Mouse (Mus musculus) ES-E14 (cell line): ENCODE measurements around the gene Cand1. TPM values are rescaled to one million over a fixed set of nuclear protein-coding genes. Genes with fewer than 3 reads are reported as not detected.

Experiments used
- DNase-seq: peaks from one replicate; pipeline ENCODE4 v3.0.0-alpha.2; 2013; ENCODE audit warnings: low read depth, low spot score
- H3K27ac ChIP-seq: 2 replicates; pipeline ENCODE4 v1.5.1; 2012; ENCODE audit warnings: low read depth, mild to moderate bottlenecking, low read length, moderate library complexity, mixed read lengths; ENCODE audit not compliant: poor library complexity, insufficient read depth, severe bottlenecking
- H3K36me3 ChIP-seq: 2 replicates; pipeline ENCODE4 v1.6.1; 2012; ENCODE audit warnings: mild to moderate bottlenecking, low read length, moderate library complexity, mixed read lengths; ENCODE audit not compliant: control insufficient read depth, poor library complexity, insufficient read depth, severe bottlenecking
- H3K4me1 ChIP-seq, 2 experiments: fragments of 150-350 bp in 1 of 2; sonication (generic) in 1 of 2; 2 replicates each; pipeline ENCODE4 v1.6.1; 2012; ENCODE audit warnings: low read length in 2 of 2, mild to moderate bottlenecking in 1 of 2, mixed read lengths in 1 of 2; ENCODE audit not compliant: control insufficient read depth in 2 of 2, insufficient read depth in 2 of 2, poor library complexity in 1 of 2
- H3K4me3 ChIP-seq, 2 experiments: fragments of 150-350 bp in 1 of 2; sonication (generic) in 1 of 2; 2 replicates each; pipeline ENCODE4 v1.5.1; 2012; ENCODE audit warnings: low read length in 2 of 2, low read depth in 1 of 2, mild to moderate bottlenecking in 1 of 2, mixed read lengths in 1 of 2; ENCODE audit not compliant: insufficient read depth in 1 of 2, poor library complexity in 1 of 2, severe bottlenecking in 1 of 2
- H3K9ac ChIP-seq: 2 replicates; pipeline ENCODE4 v1.6.1; 2012; ENCODE audit warnings: low read depth, mild to moderate bottlenecking, low read length, mixed read lengths; ENCODE audit not compliant: poor library complexity, insufficient read depth, severe bottlenecking
- H3K9me3 ChIP-seq: fragments of 150-350 bp; sonication (generic); 2 replicates; pipeline ENCODE4 v1.6.1; 2012; ENCODE audit warnings: low read depth, mild to moderate bottlenecking, low read length; ENCODE audit not compliant: control insufficient read depth, insufficient read depth
- CHD2 ChIP-seq: IDR thresholded peaks from 2 replicates; pipeline ENCODE4 v1.6.1; 2014; ENCODE audit warnings: mild to moderate bottlenecking, low read depth, low read length, inconsistent platforms
- HCFC1 ChIP-seq: IDR thresholded peaks from 2 replicates; pipeline ENCODE4 v1.6.1; 2012; ENCODE audit warnings: low read length, inconsistent platforms, borderline replicate concordance; ENCODE audit not compliant: insufficient read depth
- MAFK ChIP-seq: IDR thresholded peaks from 2 replicates; pipeline ENCODE4 v1.6.1; 2014; ENCODE audit warnings: mild to moderate bottlenecking, low read depth, low read length, inconsistent platforms; ENCODE audit not compliant: insufficient read depth
- ZC3H11A ChIP-seq: IDR thresholded peaks from 2 replicates; pipeline ENCODE4 v1.6.1; 2012; ENCODE audit warnings: low read depth, mild to moderate bottlenecking, inconsistent platforms, low read length, borderline replicate concordance
- ZNF384 ChIP-seq: IDR thresholded peaks from 2 replicates; pipeline ENCODE4 v1.6.1; 2012; ENCODE audit warnings: low read depth, low read length, inconsistent platforms
- in situ Hi-C, 2 experiments: fragments of 600-800 bp; cut with MboI; formaldehyde crosslinking; loops; one replicate each; pipeline ENCODE4 v1.15.1; 2025; ENCODE audit warnings: low sequenced_read_pairs in 2 of 2, inconsistent platforms in 1 of 2; ENCODE audit not compliant: unreplicated experiment in 2 of 2
- total RNA-seq: library from RNA; depleted of rRNA; stranded (reverse); fragments of 300-350 nt; gene quantifications from 2 replicates; pipeline ENCODE4 v1.2.3, GENCODE M21; 2012

Cand1 gene
- total RNA-seq, 1 experiment: 122 TPM

GRCm38 (mm10) chr10:119199864-119200263 is 40.0 kb downstream of the Cand1 start:
- Histone ChIP-seq H3K4me1 (peaks cover 0 to 2% of the 10 kb centered on the region in 2 experiments; a peak in 1 of 4 replicates), H3K36me3 (peaks cover 17% of the 10 kb centered on the region), H3K9me3 (no peaks in the 10 kb centered on the region), H3K9ac (no peak overlapping the region), H3K4me3 (no peak overlapping the region), H3K27ac (no peak overlapping the region)
- no peak for DNase-seq
- TF ChIP-seq ZC3H11A (no peak), CHD2 (no peak), MAFK (no peak), HCFC1 (no peak), ZNF384 (no peak)
- in situ Hi-C loops: no loop called here

DNA sequence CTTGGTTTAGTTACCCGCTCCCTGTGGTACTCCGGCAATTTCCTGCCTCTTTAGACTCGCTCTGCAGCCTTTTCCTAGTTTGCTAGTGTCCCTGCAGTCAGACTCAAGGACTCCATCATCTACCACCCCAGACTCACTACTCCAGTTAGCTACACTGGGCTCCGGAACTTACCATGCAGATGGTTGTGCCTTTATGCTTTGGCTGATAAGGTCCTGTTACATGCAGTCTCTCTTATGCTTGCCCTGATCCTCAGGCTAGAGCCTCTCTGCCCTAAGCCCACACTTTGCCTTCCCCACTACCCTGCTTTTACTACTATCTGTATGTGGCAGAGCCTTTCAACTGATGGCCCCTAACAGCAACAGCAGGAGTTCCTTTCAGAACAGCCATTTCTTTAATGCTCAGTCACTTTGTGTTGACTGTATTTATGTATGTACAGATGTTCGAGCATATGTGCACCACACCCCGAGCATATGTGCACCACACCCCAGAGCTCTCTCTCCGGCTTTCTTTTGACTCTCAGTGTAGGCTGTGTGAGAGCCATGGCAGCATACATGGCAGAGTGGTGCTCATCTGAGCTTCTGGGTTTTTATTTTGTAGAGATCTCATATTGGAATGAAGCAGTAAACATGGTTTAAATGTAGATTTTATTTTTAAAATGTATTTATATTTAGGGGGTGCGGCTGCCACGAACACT is 41.5 kb downstream of the Cand1 start:
- Histone ChIP-seq H3K9ac (no peak overlapping the region), H3K9me3 (no peaks in the 10 kb centered on the region), H3K4me1 (peaks cover 0 to 2% of the 10 kb centered on the region in 2 experiments; a peak in 1 of 4 replicates), H3K27ac (no peak overlapping the region), H3K4me3 (no peak overlapping the region), H3K36me3 (peaks cover 11% of the 10 kb centered on the region)
- no peak for DNase-seq
- TF ChIP-seq MAFK (no peak), CHD2 (no peak), ZNF384 (no peak), HCFC1 (no peak), ZC3H11A (no peak)
- in situ Hi-C loops: no loop called here

DNA sequence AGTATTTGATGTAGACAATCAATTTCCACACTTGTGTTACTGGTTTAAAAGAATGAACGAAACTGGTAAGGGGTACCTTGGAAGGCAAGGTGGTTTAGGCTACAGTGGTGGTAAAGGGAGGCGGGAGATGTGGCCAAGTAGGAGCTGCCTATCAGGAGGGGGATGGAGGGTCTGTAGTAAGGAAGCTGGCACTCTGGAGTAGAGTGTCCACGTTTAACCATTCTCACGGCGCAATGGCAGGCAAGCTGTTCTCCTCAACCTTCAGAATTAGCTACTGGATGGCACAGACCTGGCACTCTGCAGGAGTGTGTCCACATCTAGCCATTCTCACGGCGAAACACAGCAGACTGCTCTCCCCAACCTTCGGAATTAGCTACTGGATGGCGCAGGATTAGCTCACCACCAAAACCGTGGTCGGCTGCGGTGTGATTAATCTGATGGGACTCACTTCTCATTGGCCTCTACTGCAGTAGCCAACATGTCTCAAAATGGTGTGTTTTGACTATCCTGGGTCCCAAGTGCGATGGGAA is 42.2 kb downstream of the Cand1 start:
- H3K4me1 ChIP-seq: peaks cover 0 to 2% of the 10 kb centered on the region in 2 experiments; a peak in 1 of 4 replicates
- H3K9ac ChIP-seq: no peak overlapping the region
- H3K4me3 ChIP-seq: no peak overlapping the region
- in situ Hi-C loops: no loop called here
- TF ChIP-seq MAFK (no peak), CHD2 (no peak), HCFC1 (no peak), ZNF384 (no peak), ZC3H11A (no peak)
- H3K27ac ChIP-seq: no peak overlapping the region
- peaks cover 7% of the 10 kb centered on the region for H3K36me3 ChIP-seq
- H3K9me3 ChIP-seq: no peaks in the 10 kb centered on the region
- no peak for DNase-seq

DNA sequence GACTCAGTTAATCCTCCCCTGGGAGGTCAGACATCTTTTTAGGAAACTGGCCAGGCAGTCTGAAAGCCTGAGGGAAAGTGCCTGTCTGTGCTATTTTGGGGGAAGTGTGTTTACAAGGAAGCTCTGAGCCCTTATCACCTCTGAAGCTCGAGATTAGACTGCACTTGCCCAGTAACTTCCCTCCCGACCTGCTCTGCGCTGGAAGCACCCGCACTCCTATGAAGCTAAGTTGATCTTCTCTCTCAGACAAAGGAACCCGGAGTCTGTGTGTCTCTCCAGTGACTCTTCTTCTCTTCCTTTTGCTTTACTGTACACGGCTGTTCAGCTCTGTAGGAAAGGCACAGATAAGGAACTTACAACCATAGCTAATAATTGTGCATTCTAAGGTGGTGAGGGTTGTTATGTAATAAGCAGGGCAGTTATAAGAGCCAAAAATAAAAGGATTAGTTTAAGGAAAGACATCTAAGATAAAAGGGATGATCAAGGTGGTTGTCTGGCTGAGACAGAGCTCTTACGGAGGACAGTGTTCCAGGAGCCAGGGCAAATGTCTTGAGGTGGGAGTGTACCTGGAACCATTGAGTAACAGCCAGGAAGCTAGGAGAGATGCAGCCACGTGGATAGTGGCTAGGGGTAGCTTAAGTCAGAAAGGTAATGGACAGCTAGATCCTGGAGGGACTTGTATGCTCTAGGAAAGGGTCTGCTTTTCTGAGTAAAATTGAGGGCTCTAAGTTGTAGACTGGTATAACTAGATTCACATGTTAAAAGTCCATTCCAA is 47.1 kb downstream of the Cand1 start:
- DNase-seq: no peak
- H3K9ac ChIP-seq: no peak overlapping the region
- no peak for TF ChIP-seq CHD2
- TF ChIP-seq ZNF384: no peak
- TF ChIP-seq HCFC1: no peak
- TF ChIP-seq ZC3H11A: no peak
- no peak for TF ChIP-seq MAFK
- no peak overlapping the region for H3K4me3 ChIP-seq
- H3K27ac ChIP-seq: no peak overlapping the region
- no peaks in the 10 kb centered on the region for H3K9me3 ChIP-seq
- in situ Hi-C loops: no loop called here
- no peaks in the 10 kb centered on the region for H3K36me3 ChIP-seq
- H3K4me1 ChIP-seq: no peaks in the 10 kb centered on the region
